Mouse (Mus musculus): ENCODE data around the gene Arf4.

DNA sequence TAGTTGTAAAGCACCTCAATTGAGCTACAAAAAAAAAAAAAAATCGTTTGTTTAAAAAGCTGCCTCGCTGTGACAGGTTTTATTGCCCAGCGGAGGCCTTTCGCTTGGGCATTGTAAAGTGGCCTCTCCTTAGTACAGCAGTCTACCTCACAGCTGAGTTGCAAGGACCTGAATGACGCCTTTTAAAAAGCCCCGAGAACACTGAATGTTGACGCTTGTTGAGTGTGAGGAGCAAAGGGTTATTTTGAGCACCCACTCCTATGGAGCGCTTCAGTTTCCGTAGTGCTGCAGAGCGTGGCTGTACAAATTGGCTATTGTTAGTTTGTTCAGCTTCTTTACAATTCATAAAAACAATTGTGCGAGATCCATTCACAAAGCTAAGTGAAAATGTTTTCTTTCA, 1.4 kb downstream of the Arf4 start:
- TF ChIP-seq CTCF (IDR thresholded peaks at IDR 0.05; ENCODE audit: extremely low read depth, insufficient read depth, low read length): no peak
- TF ChIP-seq POLR2A (IDR thresholded peaks at IDR 0.05; ENCODE audit: extremely low read depth, insufficient read depth, low read length): no peak
